Mouse (Mus musculus) CH12.LX (cell line): ENCODE data around the gene Pigu.

ENCODE experiments used
- BHLHE40 ChIP-seq: IDR thresholded peaks from 2 replicates; pipeline ENCODE4 v1.6.1; 2011; ENCODE audit warnings: mild to moderate bottlenecking, low read depth, low read length, improper control_type of control experiment
- CHD2 ChIP-seq: IDR thresholded peaks from 2 replicates; pipeline ENCODE4 v1.6.1; 2011; ENCODE audit warnings: low read length, improper control_type of control experiment
- CTCF ChIP-seq, 2 experiments: IDR thresholded peaks in 1 of 2; conservative IDR thresholded peaks in 1 of 2; 2 replicates each; pipeline ENCODE4 v1.5.1; 2011 to 2012; ENCODE audit warnings: low read depth in 2 of 2, low read length in 2 of 2, improper control_type of control experiment in 1 of 2, inconsistent platforms in 1 of 2, mild to moderate bottlenecking in 1 of 2, moderate library complexity in 1 of 2
- EP300 ChIP-seq: IDR thresholded peaks from 2 replicates; pipeline ENCODE4 v1.6.1; 2011; ENCODE audit warnings: low read length, improper control_type of control experiment
- GABPA ChIP-seq: IDR thresholded peaks from 2 replicates; pipeline ENCODE4 v1.6.1; 2012; ENCODE audit warnings: low read depth, low read length, improper control_type of control experiment, inconsistent platforms; ENCODE audit not compliant: insufficient replicate concordance
- IRF4 ChIP-seq: IDR thresholded peaks from 2 replicates; pipeline ENCODE4 v1.6.1; 2014; ENCODE audit warnings: low read depth, mild to moderate bottlenecking, inconsistent platforms, low read length, improper control_type of control experiment
- JUND ChIP-seq: conservative IDR thresholded peaks from 2 replicates; pipeline ENCODE4 v1.6.1; 2011; ENCODE audit warnings: low read depth, low read length, improper control_type of control experiment
- MAFK ChIP-seq: IDR thresholded peaks from 2 replicates; pipeline ENCODE4 v1.6.1; 2011; ENCODE audit warnings: low read length, improper control_type of control experiment; ENCODE audit not compliant: insufficient replicate concordance
- MAX ChIP-seq: IDR thresholded peaks from 2 replicates; pipeline ENCODE4 v1.6.1; 2011; ENCODE audit warnings: low read length, improper control_type of control experiment
- MAZ ChIP-seq: IDR thresholded peaks from 2 replicates; pipeline ENCODE4 v1.6.1; 2012; ENCODE audit warnings: low read depth, mild to moderate bottlenecking, inconsistent platforms, low read length, improper control_type of control experiment, moderate library complexity
- MYC ChIP-seq: IDR thresholded peaks from 2 replicates; pipeline ENCODE4 v1.6.1; 2011; ENCODE audit warnings: low read depth, mild to moderate bottlenecking, improper control_type of control experiment, low read length
- POLR2A ChIP-seq: IDR thresholded peaks from 2 replicates; pipeline ENCODE4 v1.6.1; 2011; ENCODE audit warnings: low read depth, mild to moderate bottlenecking, improper control_type of control experiment, low read length
- TCF12 ChIP-seq: IDR thresholded peaks from 2 replicates; pipeline ENCODE4 v1.6.1; 2014; ENCODE audit warnings: low read depth, mild to moderate bottlenecking, inconsistent platforms, low read length, improper control_type of control experiment
- ZC3H11A ChIP-seq: IDR thresholded peaks from 2 replicates; pipeline ENCODE4 v1.6.1; 2012; ENCODE audit warnings: low read depth, mild to moderate bottlenecking, inconsistent platforms, low read length, improper control_type of control experiment

GRCm38 (mm10) chr2:155380261-155381059 lies 23.2 kb upstream of the Pigu start, which contains the start of gene Trp53inp2:
- TF ChIP-seq MAFK (no peak), BHLHE40 (no peak), EP300 (no peak), POLR2A (no peak), MAZ (no peak), JUND (no peak), CTCF (conservative IDR thresholded peaks at IDR 0.05 in 1 of 2, IDR thresholded peaks at IDR 0.05 in 1 of 2; ENCODE audit: low read depth in 2 of 2, low read length in 2 of 2) (no peak), GABPA (no peak), TCF12 (no peak), MAX (no peak), ZC3H11A (no peak), CHD2 (no peak), MYC (no peak), IRF4 (no peak)
